Mouse (Mus musculus): ENCODE measurements around the gene Pard3.

- TF ChIP-seq CTCF (conservative IDR thresholded peaks at IDR 0.05; ENCODE audit: low read length) (no peak), NANOG (IDR thresholded peaks at IDR 0.05; ENCODE audit: borderline replicate concordance, low read length) (no peak)
These were observed 271.5 kb downstream of the Pard3 start for GRCm38 (mm10) chr8:127335216-127335615.

Data from E14TG2a.4 (cell line).